Mouse (Mus musculus): ENCODE data around the gene Myof.

DNA sequence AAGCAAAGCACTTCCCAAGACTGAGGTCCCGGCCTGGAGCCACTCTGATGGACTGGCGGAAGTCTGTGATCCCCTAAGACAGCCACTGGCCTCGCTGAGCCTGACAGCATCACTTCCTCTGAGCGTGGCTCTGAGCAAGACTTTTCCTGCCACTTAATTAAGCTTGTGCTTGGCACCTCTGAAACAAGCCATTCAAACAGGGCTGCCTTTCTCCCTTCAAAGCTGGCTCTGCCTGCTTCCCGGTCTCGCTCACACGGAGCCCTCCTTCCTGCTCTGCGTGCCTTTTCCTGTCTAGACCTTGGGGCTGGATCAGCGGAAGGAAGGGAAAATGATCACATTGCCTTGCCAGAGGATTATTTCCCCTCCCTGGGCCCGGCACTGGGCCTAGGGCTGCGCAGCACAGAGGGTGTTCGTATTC, 124.9 kb downstream of the Myof start:
- TF ChIP-seq POLR2A (IDR thresholded peaks at IDR 0.05; ENCODE audit: low read depth, low read length) (no peak), CTCF (IDR thresholded peaks at IDR 0.05; ENCODE audit: extremely low read depth, insufficient read length, insufficient replicate concordance, low read depth, low read length) (no peak)
